Mouse (Mus musculus) small intestine, adult 2 months (tissue): ENCODE data around the gene Nhlrc2. TPM values are rescaled to one million over a fixed set of nuclear protein-coding genes. Genes with fewer than 3 reads are reported as not detected.

ENCODE experiments used
- H3K27ac ChIP-seq: fragments of 200-500 bp; 2 replicates; pipeline ENCODE4 v1.5.1; 2012; ENCODE audit warnings: low read depth, low read length, control low read depth, inconsistent platforms; ENCODE audit not compliant: insufficient read depth
- H3K27me3 ChIP-seq: fragments of 200-500 bp; 2 replicates; pipeline ENCODE4 v1.6.1; 2012; ENCODE audit warnings: mild to moderate bottlenecking, moderate library complexity, low read length, inconsistent platforms; ENCODE audit not compliant: control insufficient read depth, insufficient read depth
- H3K36me3 ChIP-seq: fragments of 200-500 bp; 2 replicates; pipeline ENCODE4 v1.6.1; 2012; ENCODE audit warnings: mild to moderate bottlenecking, low read length, control low read depth, inconsistent platforms; ENCODE audit not compliant: control insufficient read depth, insufficient read depth
- H3K4me1 ChIP-seq: fragments of 200-500 bp; 2 replicates; pipeline ENCODE4 v1.6.1; 2012; ENCODE audit warnings: low read length, inconsistent platforms, mixed read lengths; ENCODE audit not compliant: control insufficient read depth, insufficient read depth, insufficient read length
- H3K4me3 ChIP-seq: fragments of 200-500 bp; 2 replicates; pipeline ENCODE4 v1.5.1; 2012; ENCODE audit warnings: low read depth, mild to moderate bottlenecking, control low read depth, inconsistent platforms, low read length, moderate library complexity
- CTCF ChIP-seq: fragments of 200-500 bp; IDR thresholded peaks from 2 replicates; pipeline ENCODE4 v1.5.1; 2012; ENCODE audit warnings: low read depth, mild to moderate bottlenecking, control low read depth, inconsistent platforms, low read length, moderate library complexity, mixed read lengths; ENCODE audit not compliant: insufficient replicate concordance, insufficient read length; ENCODE audit errors: extremely low read depth
- POLR2A ChIP-seq: fragments of 200-500 bp; IDR thresholded peaks from 2 replicates; pipeline ENCODE4 v1.6.1; 2012; ENCODE audit warnings: low read depth, mild to moderate bottlenecking, control low read depth, inconsistent platforms, low read length, moderate library complexity
- WGBS: fragments of 180-500 bp; shearing (Covaris S2); methylation state at CpG from one replicate; pipeline ENCODE4 v1.1.7; 2018; 5-methylcytosine and 5-hydroxymethylcytosine counted together
- polyA plus RNA-seq: library from polyadenylated mRNA; depleted of rRNA; stranded (reverse); fragments of >200 nt; gene quantifications from 2 replicates; pipeline ENCODE4 v1.2.3, GENCODE M21; 2012

The Nhlrc2 gene
- polyA plus RNA-seq, 1 experiment: 8.0 TPM

DNA sequence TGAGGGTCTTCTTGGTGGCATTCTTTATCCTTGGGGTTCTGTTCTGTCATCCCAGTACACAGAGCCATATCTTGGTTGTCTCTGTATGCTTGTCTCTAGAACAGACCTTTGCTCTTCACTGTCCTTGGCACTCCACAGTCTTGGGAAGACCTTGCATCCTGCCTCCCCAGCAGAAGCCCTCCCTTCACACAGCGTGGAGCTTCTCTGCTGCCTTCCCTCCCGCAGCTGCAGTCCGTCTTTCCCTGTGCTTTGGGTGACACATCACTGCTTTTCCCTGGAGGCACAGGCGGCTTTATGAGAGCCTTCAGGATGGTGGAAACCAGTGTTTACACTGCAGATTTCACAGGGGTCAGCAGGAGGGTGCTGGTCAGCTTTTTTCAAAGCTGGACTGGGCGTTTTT lies 35.7 kb downstream of the Nhlrc2 start:
- no peak for TF ChIP-seq CTCF
- no peak for TF ChIP-seq POLR2A
- 76% methylated on average over 5 of the region's 5 CpGs for WGBS
- peaks cover 18% of the 10 kb centered on the region for H3K4me1 ChIP-seq
- no peak overlapping the region for H3K4me3 ChIP-seq
- no peak overlapping the region for H3K27ac ChIP-seq
- peaks cover 13% of the 10 kb centered on the region for H3K36me3 ChIP-seq
- H3K27me3 ChIP-seq: no peaks in the 10 kb centered on the region

DNA sequence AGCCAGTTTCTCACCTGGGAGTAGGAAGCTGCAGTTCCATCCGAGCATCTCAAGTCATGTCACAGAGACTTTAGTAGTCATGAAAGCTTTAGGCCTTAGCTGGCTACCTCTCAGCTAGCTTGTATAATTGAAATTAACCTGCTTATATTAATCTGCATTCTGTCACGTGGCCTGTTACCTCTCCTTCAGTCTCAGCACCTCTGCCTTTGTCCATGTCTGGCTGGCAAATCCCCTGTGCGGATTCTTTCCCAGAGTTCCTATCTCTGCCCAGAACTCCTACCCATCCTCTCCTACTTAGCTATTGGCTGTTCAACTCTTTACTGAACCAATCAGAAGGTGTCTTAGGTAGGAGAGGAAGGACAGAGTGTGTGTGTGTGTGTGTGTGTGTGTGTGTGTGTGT lies 36.2 kb downstream of the Nhlrc2 start:
- Histone ChIP-seq H3K4me3 (no peak overlapping the region), H3K4me1 (peaks cover 21% of the 10 kb centered on the region), H3K36me3 (peaks cover 18% of the 10 kb centered on the region), H3K27me3 (no peaks in the 10 kb centered on the region), H3K27ac (no peak overlapping the region)
- 79% methylated on average over 3 of the region's 3 CpGs for WGBS
- TF ChIP-seq POLR2A: no peak
- TF ChIP-seq CTCF: no peak

DNA sequence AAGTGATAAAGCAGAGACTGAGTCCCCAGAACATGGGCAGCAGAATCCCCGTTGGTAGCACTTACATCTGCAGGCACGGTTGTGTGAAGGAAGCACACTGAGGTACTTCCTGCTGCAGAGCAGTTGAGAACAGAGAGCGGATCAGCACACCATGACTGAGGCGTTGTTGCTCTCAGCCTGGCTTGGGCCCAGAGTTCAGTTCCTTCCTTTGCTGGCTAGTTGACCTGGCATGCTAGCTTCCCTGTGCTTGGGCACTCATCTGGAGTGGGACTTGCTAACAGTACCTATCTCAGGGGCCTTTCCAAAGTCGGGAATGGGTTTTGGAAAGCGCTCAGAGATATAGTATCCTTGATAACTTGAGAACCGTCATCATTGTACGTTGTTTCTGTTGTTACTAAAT lies 38.3 kb downstream of the Nhlrc2 start:
- no peaks in the 10 kb centered on the region for H3K27me3 ChIP-seq
- TF ChIP-seq CTCF (no peak), POLR2A (no peak)
- H3K36me3 ChIP-seq: peaks cover 28% of the 10 kb centered on the region
- WGBS: 69% methylated on average over 8 of the region's 8 CpGs
- peaks cover 21% of the 10 kb centered on the region for H3K4me1 ChIP-seq
- H3K27ac ChIP-seq: no peak overlapping the region
- no peak overlapping the region for H3K4me3 ChIP-seq

DNA sequence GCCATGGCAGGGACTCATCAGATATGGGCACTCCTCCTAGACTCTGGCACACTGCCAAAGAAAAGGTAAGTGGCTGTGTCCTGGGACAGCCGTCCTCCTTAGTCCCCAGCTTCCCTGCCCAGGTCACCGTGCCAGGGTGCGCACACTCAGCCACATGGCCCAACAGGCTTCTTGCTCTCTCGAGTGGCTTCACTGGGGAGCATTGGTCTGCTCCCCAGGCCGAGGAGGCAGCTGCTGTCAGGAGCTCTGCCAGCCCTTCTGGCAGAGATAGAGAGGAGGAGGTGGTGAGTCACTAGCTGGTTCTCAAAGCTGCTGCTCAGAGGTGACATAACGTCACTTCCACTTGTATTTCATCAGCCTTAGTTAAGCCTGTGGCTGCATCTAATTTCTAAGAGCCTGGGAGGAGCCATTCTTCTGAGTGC lies 40.2 kb downstream of the Nhlrc2 start:
- Histone ChIP-seq H3K4me3 (no peak overlapping the region), H3K4me1 (peaks cover 21% of the 10 kb centered on the region), H3K27ac (peak overlapping the region; percentile 20), H3K27me3 (no peaks in the 10 kb centered on the region), H3K36me3 (peaks cover 45% of the 10 kb centered on the region)
- TF ChIP-seq POLR2A (no peak), CTCF (no peak)
- 13% methylated on average over 6 of the region's 6 CpGs for WGBS

DNA sequence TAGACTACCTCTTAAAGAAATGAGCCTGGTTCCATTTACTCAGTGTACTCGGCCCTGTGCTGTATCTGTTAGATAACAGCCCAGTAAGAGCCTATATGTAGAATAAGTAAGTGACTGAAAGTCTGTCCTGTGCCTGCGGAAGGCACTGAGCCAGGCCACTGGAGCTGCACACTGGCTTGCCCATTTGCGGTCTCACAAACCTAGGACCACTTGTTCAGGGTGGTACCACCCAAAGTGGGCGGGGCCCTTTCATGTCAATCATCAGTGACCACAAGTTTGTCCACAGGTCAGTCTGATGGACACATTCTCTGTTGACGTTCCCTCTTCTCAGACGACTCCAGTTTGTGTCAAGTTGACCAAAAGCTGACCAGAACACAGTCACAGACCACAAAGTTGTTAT lies 40.9 kb downstream of the Nhlrc2 start:
- Histone ChIP-seq H3K27ac (no peak overlapping the region), H3K27me3 (no peaks in the 10 kb centered on the region), H3K4me1 (peaks cover 21% of the 10 kb centered on the region), H3K4me3 (no peak overlapping the region), H3K36me3 (peaks cover 51% of the 10 kb centered on the region)
- 84% methylated on average over 6 of the region's 6 CpGs for WGBS
- no peak for TF ChIP-seq POLR2A
- TF ChIP-seq CTCF: no peak

DNA sequence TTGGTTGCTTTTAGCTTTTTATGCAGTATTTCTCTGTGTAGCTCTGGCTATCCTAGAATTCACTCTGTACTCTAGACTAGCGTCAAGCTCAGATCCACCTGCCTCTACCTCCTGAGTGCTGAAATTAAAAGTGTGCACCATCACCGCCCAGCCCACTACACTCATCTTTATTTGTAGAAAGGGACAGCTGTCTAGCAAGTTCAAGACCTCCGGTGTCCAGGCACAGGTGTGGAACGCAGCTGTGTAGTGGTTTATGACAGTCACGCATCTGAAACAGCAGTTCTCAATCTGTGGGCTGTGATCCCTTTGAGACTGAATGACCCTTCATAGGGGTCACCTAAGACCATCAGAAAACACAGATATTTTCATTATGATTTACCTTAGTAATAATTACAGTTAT lies 41.4 kb downstream of the Nhlrc2 start:
- no peak overlapping the region for H3K27ac ChIP-seq
- WGBS: 94% methylated on average over 5 of the region's 5 CpGs
- peaks cover 18% of the 10 kb centered on the region for H3K4me1 ChIP-seq
- H3K27me3 ChIP-seq: no peaks in the 10 kb centered on the region
- TF ChIP-seq POLR2A: no peak
- TF ChIP-seq CTCF: no peak
- no peak overlapping the region for H3K4me3 ChIP-seq
- peaks cover 54% of the 10 kb centered on the region for H3K36me3 ChIP-seq

DNA sequence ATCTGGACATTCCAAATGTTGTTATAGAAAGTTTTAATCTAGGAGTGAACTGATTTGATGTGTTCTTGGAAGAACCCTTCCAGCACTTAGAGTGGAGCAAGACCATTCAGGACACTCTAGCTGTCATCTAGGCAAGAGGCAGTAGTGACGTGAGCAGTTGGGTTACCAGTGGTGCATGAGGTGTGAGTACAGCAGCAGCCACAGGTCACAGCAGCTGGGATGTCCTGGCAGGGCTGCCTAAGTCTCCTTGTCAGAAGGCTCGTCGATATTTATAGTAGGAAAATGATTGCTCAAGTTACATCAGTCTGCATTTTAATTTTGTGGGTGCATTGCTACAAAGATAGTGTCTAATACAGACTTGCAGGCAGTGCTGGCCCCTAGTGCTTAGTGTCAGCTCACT lies 42.2 kb downstream of the Nhlrc2 start:
- H3K4me3 ChIP-seq: no peak overlapping the region
- TF ChIP-seq POLR2A (no peak), CTCF (no peak)
- 86% methylated on average over 3 of the region's 3 CpGs for WGBS
- H3K4me1 ChIP-seq: peaks cover 14% of the 10 kb centered on the region
- H3K27me3 ChIP-seq: no peaks in the 10 kb centered on the region
- no peak overlapping the region for H3K27ac ChIP-seq
- H3K36me3 ChIP-seq: peaks cover 61% of the 10 kb centered on the region

DNA sequence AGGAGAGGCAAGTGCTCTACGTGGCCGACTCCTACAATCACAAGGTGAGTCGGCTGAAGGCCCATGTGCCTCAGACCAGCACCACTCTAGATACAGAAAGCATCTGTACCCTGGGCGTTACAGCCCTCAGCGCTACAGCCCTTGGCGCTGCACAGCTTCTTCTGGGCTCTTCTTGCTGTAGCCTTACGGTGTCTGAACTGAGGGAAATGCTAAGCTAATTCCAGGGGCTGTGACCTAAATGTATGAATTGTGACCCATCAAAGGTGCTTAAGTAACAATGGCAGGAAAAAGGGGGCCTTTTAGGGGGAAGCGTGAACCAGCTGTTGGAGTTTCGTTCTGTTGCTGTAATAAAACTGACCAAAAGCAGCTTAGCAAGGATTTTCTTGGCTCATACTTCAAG lies 44.4 kb downstream of the Nhlrc2 start:
- H3K27ac ChIP-seq: no peak overlapping the region
- peaks cover 10% of the 10 kb centered on the region for H3K4me1 ChIP-seq
- TF ChIP-seq CTCF (no peak), POLR2A (no peak)
- no peak overlapping the region for H3K4me3 ChIP-seq
- no peaks in the 10 kb centered on the region for H3K27me3 ChIP-seq
- peaks cover 74% of the 10 kb centered on the region for H3K36me3 ChIP-seq
- 93% methylated on average over 9 of the region's 9 CpGs for WGBS
